Mouse (Mus musculus) midbrain, postnatal 0 days (tissue): ENCODE data around the gene Car11. TPM values are rescaled to one million over a fixed set of nuclear protein-coding genes. Genes with fewer than 3 reads are reported as not detected.

ENCODE experiments used
- ATAC-seq: fragments of 200-750 bp; cut with Nextera tagmentation; 2 replicates; pipeline ENCODE4 v1.8.0; 2017; ENCODE audit warnings: moderate number of reproducible peaks, mild to moderate bottlenecking, moderate TSS enrichment, moderate library complexity; ENCODE audit not compliant: low FRiP score
- DNase-seq: peaks from one replicate; pipeline ENCODE4 v3.0.0-alpha.2; 2015; ENCODE audit warnings: low spot score
- H3K27ac ChIP-seq: fragments of 300-500 bp; sonication (generic); 2 replicates; pipeline ENCODE4 v1.5.1; 2014; ENCODE audit warnings: low read depth, mild to moderate bottlenecking, low read length, mixed read lengths
- H3K27me3 ChIP-seq: fragments of 300-500 bp; sonication (generic); 2 replicates; pipeline ENCODE4 v1.6.1; 2014; ENCODE audit warnings: low read length, control low read depth, mixed read lengths; ENCODE audit not compliant: insufficient read depth
- H3K36me3 ChIP-seq: fragments of 300-500 bp; sonication (generic); 2 replicates; pipeline ENCODE4 v1.6.1; 2014; ENCODE audit warnings: low read length, control low read depth, mixed read lengths; ENCODE audit not compliant: insufficient read depth
- H3K4me1 ChIP-seq: fragments of 300-500 bp; sonication (generic); 2 replicates; pipeline ENCODE4 v1.6.1; 2014; ENCODE audit warnings: mild to moderate bottlenecking, control low read depth, antibody characterized with exemption, low read length, mixed read lengths; ENCODE audit not compliant: insufficient read depth
- H3K4me2 ChIP-seq: fragments of 300-500 bp; sonication (generic); 2 replicates; pipeline ENCODE4 v1.6.1; 2014; ENCODE audit warnings: low read depth, mild to moderate bottlenecking, low read length, mixed read lengths; ENCODE audit not compliant: poor library complexity, severe bottlenecking
- H3K4me3 ChIP-seq: fragments of 300-500 bp; sonication (generic); 2 replicates; pipeline ENCODE4 v1.5.1; 2014; ENCODE audit warnings: low read depth, mild to moderate bottlenecking, low read length, moderate library complexity
- H3K9ac ChIP-seq: fragments of 300-500 bp; sonication (generic); replicated peaks from 2 replicates; pipeline ENCODE4 v1.6.1; 2014; ENCODE audit warnings: mild to moderate bottlenecking, low read length, moderate library complexity, mixed read lengths; ENCODE audit not compliant: poor library complexity, severe bottlenecking
- H3K9me3 ChIP-seq: fragments of 300-500 bp; sonication (generic); 2 replicates; pipeline ENCODE4 v1.6.1; 2016; ENCODE audit warnings: low read length, control low read depth
- CTCF ChIP-seq: IDR thresholded peaks from 2 replicates; pipeline ENCODE4 v1.5.1; 2016; ENCODE audit warnings: antibody characterized with exemption, mild to moderate bottlenecking
- WGBS: fragments of 180-500 bp; shearing (Covaris S2); extraction: QIAGEN DNeasy Blood & Tissue Kit; methylation state at CpG from one replicate; pipeline ENCODE4 v1.1.7; 2014; 5-methylcytosine and 5-hydroxymethylcytosine counted together
- polyA plus RNA-seq: library from polyadenylated mRNA; unstranded; fragments of >200 nt; fragmentation: Nextera tagmentation; extraction: Ambion mirVana; gene quantifications from 2 replicates; pipeline ENCODE4 v1.2.1, GENCODE M21; 2015
- total RNA-seq: library from RNA; depleted of rRNA; stranded (reverse); fragments of >200 nt; gene quantifications from 2 replicates; pipeline ENCODE4 v1.2.3, GENCODE M21; 2014; rRNA removed

Car11 gene
- total and polyA plus RNA-seq, 2 experiments from 2014 or later, result 107 to 118 TPM

DNA sequence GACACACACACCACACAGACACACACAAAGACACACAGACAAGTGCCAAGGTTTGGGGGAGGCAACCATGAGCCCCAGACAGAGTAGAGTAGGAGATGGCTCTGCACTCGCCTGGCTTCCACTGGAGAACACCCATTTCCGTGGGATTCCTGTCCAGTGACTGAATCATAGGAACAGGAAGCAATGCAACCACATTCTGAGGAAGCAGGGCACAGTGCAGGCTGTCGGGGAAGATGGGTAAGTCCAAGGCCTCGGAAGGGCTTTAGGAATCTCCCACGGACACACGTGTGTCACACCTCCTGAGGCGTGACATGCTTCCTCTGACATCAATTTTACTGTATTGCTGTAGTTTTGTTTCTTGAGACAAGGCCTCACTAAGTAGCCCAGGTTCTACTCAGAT, 48.5 kb downstream of the Car11 start:
- 87% methylated on average over 7 of the region's 7 CpGs for WGBS

DNA sequence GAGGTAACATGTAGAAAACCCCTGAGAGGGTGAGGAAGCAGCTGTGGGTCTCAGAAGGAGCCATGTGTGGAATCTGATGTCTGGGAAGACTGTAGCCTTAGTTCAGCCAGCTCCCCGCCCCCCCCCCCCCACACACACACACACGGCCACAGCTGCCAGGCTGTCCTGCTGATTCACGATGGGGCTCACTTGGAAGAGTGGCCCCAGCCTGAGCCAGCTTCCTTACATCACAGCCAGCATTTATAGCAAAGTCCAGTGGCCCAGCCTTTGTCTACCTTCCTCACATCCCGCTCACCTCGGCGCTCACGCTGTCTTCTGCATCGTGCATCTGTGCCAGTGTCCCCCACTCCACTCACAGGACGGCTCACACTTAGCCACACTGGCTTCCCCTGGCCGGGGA, 49.8 kb downstream of the Car11 start:
- Histone ChIP-seq H3K4me2 (no peak overlapping the region), H3K4me3 (no peak overlapping the region), H3K9me3 (no peaks in the 10 kb centered on the region), H3K36me3 (no peaks in the 10 kb centered on the region), H3K4me1 (no peaks in the 10 kb centered on the region), H3K27ac (no peak overlapping the region), H3K27me3 (no peaks in the 10 kb centered on the region), H3K9ac (no peak overlapping the region)
- no peak for TF ChIP-seq CTCF
- ATAC-seq, result no peak
- no peak for DNase-seq
- 55% methylated on average over 9 of the region's 10 CpGs for WGBS

More for the DNA sequence above, 48.5 kb downstream of the Car11 start:
- no peak for TF ChIP-seq CTCF
- DNase-seq (no peak), ATAC-seq (no peak)
- H3K36me3 ChIP-seq, result no peaks in the 10 kb centered on the region
- no peaks in the 10 kb centered on the region for H3K9me3 ChIP-seq
- H3K4me3 ChIP-seq, result no peak overlapping the region
- no peaks in the 10 kb centered on the region for H3K4me1 ChIP-seq
- no peaks in the 10 kb centered on the region for H3K27me3 ChIP-seq
- H3K27ac ChIP-seq, result no peak overlapping the region
- H3K4me2 ChIP-seq, result no peak overlapping the region
- H3K9ac ChIP-seq, result no peak overlapping the region

DNA sequence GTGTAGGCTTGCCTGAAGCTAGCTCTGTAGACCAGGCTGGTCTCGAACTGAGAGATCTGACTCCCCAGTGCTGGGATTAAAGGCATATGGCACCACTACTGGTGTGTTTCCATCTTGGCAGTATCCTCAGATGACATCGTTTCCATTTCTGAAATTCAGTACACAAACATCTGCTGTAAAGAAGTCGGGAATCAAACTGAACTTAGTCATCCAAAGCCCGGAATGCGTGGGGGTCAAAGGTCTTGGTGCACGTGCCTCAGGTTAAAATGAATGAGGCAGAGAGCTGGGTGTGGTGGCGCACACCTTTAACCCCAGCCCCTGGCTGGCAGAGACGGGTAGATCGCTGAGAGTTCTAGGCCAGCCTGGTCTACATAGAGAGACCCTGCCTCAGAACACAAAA, 50.5 kb downstream of the Car11 start:
- Histone ChIP-seq H3K4me2 (no peak overlapping the region), H3K27me3 (no peaks in the 10 kb centered on the region), H3K9ac (no peak overlapping the region), H3K27ac (no peak overlapping the region), H3K9me3 (no peaks in the 10 kb centered on the region), H3K4me1 (no peaks in the 10 kb centered on the region), H3K36me3 (no peaks in the 10 kb centered on the region), H3K4me3 (no peak overlapping the region)
- TF ChIP-seq CTCF, result no peak
- DNase-seq (no peak), ATAC-seq (no peak)
- 80% methylated on average over 9 of the region's 9 CpGs for WGBS

Other genes with a start within 250 kb of the Car11 start
Only the 30 nearest of the 34 such genes appear.
- not detected in 2 replicates for gene Tulp2, start 218.0 kb upstream of the Car11 start, total RNA-seq
- 0.37 and 0.67 TPM in 2 replicates for gene Tulp2, start 218.0 kb upstream of the Car11 start, polyA plus RNA-seq
- 0.52 and 1.6 TPM in 2 replicates for gene Gm45808, start 213.0 kb upstream of the Car11 start, total RNA-seq
- not detected in 2 replicates for gene Gm45808, start 213.0 kb upstream of the Car11 start, polyA plus RNA-seq
- 4.3 TPM in 2 replicates for gene Dhdh, start 211.0 kb upstream of the Car11 start, total RNA-seq
- gene Dhdh, start 211.0 kb upstream of the Car11 start, polyA plus RNA-seq, result 5.5 and 6.1 TPM in 2 replicates
- 92.2 and 137 TPM in 2 replicates for gene Nucb1, start 189.4 kb upstream of the Car11 start, total RNA-seq
- 137 and 144 TPM in 2 replicates for gene Nucb1, start 189.4 kb upstream of the Car11 start, polyA plus RNA-seq
- 17.2 and 17.4 TPM in 2 replicates for gene Ppp1r15a, start 173.6 kb upstream of the Car11 start, total RNA-seq
- gene Ppp1r15a, start 173.6 kb upstream of the Car11 start, polyA plus RNA-seq, result 18.7 and 18.8 TPM in 2 replicates
- gene Plekha4, start 173.5 kb upstream of the Car11 start, total RNA-seq, result 2.0 and 2.1 TPM in 2 replicates
- gene Plekha4, start 173.5 kb upstream of the Car11 start, polyA plus RNA-seq, result 1.2 and 1.6 TPM in 2 replicates
- not detected in 2 replicates for gene Hsd17b14, start 144.9 kb upstream of the Car11 start, total RNA-seq
- 0.15 and 0.20 TPM in 2 replicates for gene Hsd17b14, start 144.9 kb upstream of the Car11 start, polyA plus RNA-seq
- gene Bcat2, start 129.7 kb upstream of the Car11 start, total RNA-seq, result 12.4 and 14.9 TPM in 2 replicates
- gene Bcat2, start 129.7 kb upstream of the Car11 start, polyA plus RNA-seq, result 18.3 and 19.3 TPM in 2 replicates
- gene Fgf21, start 84.4 kb upstream of the Car11 start, total RNA-seq, result not detected in 2 replicates
- gene Fgf21, start 84.4 kb upstream of the Car11 start, polyA plus RNA-seq, result not detected in 2 replicates
- gene Fut1, start 82.6 kb upstream of the Car11 start, total RNA-seq, result not detected in 2 replicates
- not detected in 2 replicates for gene Fut1, start 82.6 kb upstream of the Car11 start, polyA plus RNA-seq
- gene Izumo1, start 78.0 kb upstream of the Car11 start, total RNA-seq, result 0.11 TPM in 1 of 2 replicates, not detected in the other
- gene Izumo1, start 78.0 kb upstream of the Car11 start, polyA plus RNA-seq, result 0.11 TPM in 1 of 2 replicates, not detected in the other
- gene Rasip1, start 72.4 kb upstream of the Car11 start, total RNA-seq, result 36.0 and 38.5 TPM in 2 replicates
- gene Rasip1, start 72.4 kb upstream of the Car11 start, polyA plus RNA-seq, result 24.0 and 25.1 TPM in 2 replicates
- gene Mamstr, start 59.9 kb upstream of the Car11 start, total RNA-seq, result 2.7 and 3.3 TPM in 2 replicates
- gene Mamstr, start 59.9 kb upstream of the Car11 start, polyA plus RNA-seq, result 2.8 and 3.0 TPM in 2 replicates
- 0.99 TPM in 1 of 2 replicates, not detected in the other for gene Fut2, start 33.4 kb upstream of the Car11 start, total RNA-seq
- gene Fut2, start 33.4 kb upstream of the Car11 start, polyA plus RNA-seq, result 0.27 and 0.29 TPM in 2 replicates
- gene Ntn5, start 15.8 kb upstream of the Car11 start, total RNA-seq, result 1.3 and 1.4 TPM in 2 replicates
- gene Ntn5, start 15.8 kb upstream of the Car11 start, polyA plus RNA-seq, result 0.37 and 0.73 TPM in 2 replicates
- gene Sec1, start 5.4 kb upstream of the Car11 start, total RNA-seq, result 0.28 and 1.0 TPM in 2 replicates
- 0.37 and 0.79 TPM in 2 replicates for gene Sec1, start 5.4 kb upstream of the Car11 start, polyA plus RNA-seq
- 8.4 and 9.6 TPM in 2 replicates for gene Dbp, start 5.2 kb downstream of the Car11 start, total RNA-seq
- 4.6 and 4.8 TPM in 2 replicates for gene Dbp, start 5.2 kb downstream of the Car11 start, polyA plus RNA-seq
- gene Rpl18, start 15.6 kb downstream of the Car11 start, total RNA-seq, result 801 and 989 TPM in 2 replicates
- gene Rpl18, start 15.6 kb downstream of the Car11 start, polyA plus RNA-seq, result 473 and 492 TPM in 2 replicates
- 22.4 and 23.5 TPM in 2 replicates for gene Sphk2, start 18.2 kb downstream of the Car11 start, total RNA-seq
- 15.8 and 18.1 TPM in 2 replicates for gene Sphk2, start 18.2 kb downstream of the Car11 start, polyA plus RNA-seq
- 0.14 TPM in 1 of 2 replicates, not detected in the other for gene Fam83e, start 21.4 kb downstream of the Car11 start, total RNA-seq
- 0.16 and 0.25 TPM in 2 replicates for gene Fam83e, start 21.4 kb downstream of the Car11 start, polyA plus RNA-seq
- gene Spaca4, start 26.0 kb downstream of the Car11 start, total RNA-seq, result not detected in 2 replicates
- not detected in 2 replicates for gene Spaca4, start 26.0 kb downstream of the Car11 start, polyA plus RNA-seq
- gene Lmtk3, start 83.9 kb downstream of the Car11 start, total RNA-seq, result 170 and 172 TPM in 2 replicates
- gene Lmtk3, start 83.9 kb downstream of the Car11 start, polyA plus RNA-seq, result 13.7 and 19.1 TPM in 2 replicates
- gene Sult2b1, start 84.8 kb downstream of the Car11 start, total RNA-seq, result 5.0 and 5.1 TPM in 2 replicates
- gene Sult2b1, start 84.8 kb downstream of the Car11 start, polyA plus RNA-seq, result 5.6 and 6.1 TPM in 2 replicates
- 210 and 223 TPM in 2 replicates for gene Cyth2, start 114.7 kb downstream of the Car11 start, total RNA-seq
- 219 and 236 TPM in 2 replicates for gene Cyth2, start 114.7 kb downstream of the Car11 start, polyA plus RNA-seq
- 0.71 and 2.1 TPM in 2 replicates for gene Kcnj14, start 124.9 kb downstream of the Car11 start, total RNA-seq
- 1.5 TPM in 2 replicates for gene Kcnj14, start 124.9 kb downstream of the Car11 start, polyA plus RNA-seq
- gene Grwd1, start 131.1 kb downstream of the Car11 start, total RNA-seq, result 31.3 and 34.2 TPM in 2 replicates
- 48.7 and 52.9 TPM in 2 replicates for gene Grwd1, start 131.1 kb downstream of the Car11 start, polyA plus RNA-seq
- 170 and 207 TPM in 2 replicates for gene Kdelr1, start 172.9 kb downstream of the Car11 start, total RNA-seq
- 52.0 and 54.8 TPM in 2 replicates for gene Kdelr1, start 172.9 kb downstream of the Car11 start, polyA plus RNA-seq
- gene Grin2d, start 178.5 kb downstream of the Car11 start, total RNA-seq, result 51.6 and 51.7 TPM in 2 replicates
- gene Grin2d, start 178.5 kb downstream of the Car11 start, polyA plus RNA-seq, result 5.4 and 6.6 TPM in 2 replicates
- gene Syngr4, start 196.9 kb downstream of the Car11 start, total RNA-seq, result 0.38 TPM in 1 of 2 replicates, not detected in the other
- gene Syngr4, start 196.9 kb downstream of the Car11 start, polyA plus RNA-seq, result 0.25 and 0.30 TPM in 2 replicates
- gene Tmem143, start 197.1 kb downstream of the Car11 start, total RNA-seq, result 27.4 and 41.6 TPM in 2 replicates
- 5.5 and 5.6 TPM in 2 replicates for gene Tmem143, start 197.1 kb downstream of the Car11 start, polyA plus RNA-seq